Mouse (Mus musculus): ENCODE results near the gene 1700020N01Rik. TPM values are rescaled to one million over a fixed set of nuclear protein-coding genes. Genes with fewer than 3 reads are reported as not detected.
A peak's percentile ranks its signal among the peaks of the same experiment; 100 is the strongest.

The 1700020N01Rik gene
- total RNA-seq, 2 experiments from 2014 or later, result not detected

DNA sequence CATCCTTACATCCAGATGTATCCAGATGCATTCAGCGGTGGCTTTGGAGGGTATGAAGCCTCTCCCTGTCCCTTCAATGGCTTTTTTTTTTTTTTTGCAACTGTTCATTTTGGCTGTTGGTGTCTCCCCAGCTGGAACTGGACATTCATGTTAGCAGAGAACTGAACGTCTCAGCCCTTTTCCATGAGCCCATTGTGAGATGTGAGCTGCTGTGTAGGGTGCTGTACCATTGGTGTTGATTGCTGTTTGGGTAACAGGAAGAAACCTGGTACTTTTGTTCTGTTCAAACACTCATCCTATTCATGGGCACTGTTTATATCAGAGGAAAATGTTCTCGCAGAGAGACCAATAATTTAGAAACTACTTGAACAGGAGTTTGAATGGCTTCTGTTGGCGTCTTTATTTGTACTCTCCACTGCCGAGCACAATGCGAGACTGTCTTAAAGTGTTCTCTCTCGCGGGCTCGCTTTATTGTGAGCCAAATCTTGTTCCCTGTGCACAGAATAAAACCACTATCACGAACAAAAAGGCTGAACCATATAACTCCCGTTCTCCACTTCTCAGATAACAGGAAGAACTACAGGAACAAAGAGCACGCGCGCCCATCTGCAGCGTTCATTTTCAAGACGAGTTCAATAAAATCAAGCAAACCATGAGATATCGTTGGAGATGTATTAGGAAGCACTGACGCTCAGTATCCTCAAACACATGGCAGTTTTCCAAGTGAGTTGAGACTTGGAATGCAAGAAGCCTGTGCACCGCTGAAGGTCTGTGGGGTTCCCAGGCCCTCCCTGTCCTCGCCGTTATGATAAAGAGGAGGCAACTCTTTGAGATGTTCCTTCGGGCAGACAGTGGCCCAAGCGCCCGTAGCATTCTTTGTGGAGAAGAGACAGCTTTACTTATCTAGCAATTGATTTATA lies 59.7 kb downstream of the 1700020N01Rik start:
- intact Hi-C loops (cut with DNase I), result loop anchor here (5.0 kb wide), 1 partner anchor 130 kb away; no protein-coding TSS in a partner anchor
- peak in 1 of 2 experiments; percentile 49 for DNase-seq (ENCODE audit: low spot score in 2 of 2)

DNA sequence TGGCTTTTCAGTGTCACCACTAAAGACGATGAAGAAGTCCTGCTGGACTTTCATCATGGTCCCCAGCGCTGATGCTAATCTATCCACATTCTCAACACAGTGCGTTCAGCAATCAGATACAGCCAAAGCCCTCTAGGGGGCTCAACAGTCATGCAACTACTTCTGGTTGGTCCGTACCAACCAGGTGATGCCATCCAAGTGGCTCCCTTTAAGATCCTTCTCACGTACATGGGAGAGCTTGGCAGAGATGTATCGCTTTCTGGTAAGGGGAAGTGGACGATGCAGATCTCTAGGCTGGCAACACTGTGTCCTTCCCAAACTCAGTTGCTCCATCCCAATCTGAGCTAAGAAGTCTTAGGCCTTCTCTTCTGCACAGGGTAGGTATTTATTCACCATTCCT lies 60.5 kb downstream of the 1700020N01Rik start:
- intact Hi-C loops (cut with DNase I), result loop anchor here (5.0 kb wide), 1 partner anchor 129 kb away; no protein-coding TSS in a partner anchor
- DNase-seq (ENCODE audit: low spot score in 2 of 2), result no peak

DNA sequence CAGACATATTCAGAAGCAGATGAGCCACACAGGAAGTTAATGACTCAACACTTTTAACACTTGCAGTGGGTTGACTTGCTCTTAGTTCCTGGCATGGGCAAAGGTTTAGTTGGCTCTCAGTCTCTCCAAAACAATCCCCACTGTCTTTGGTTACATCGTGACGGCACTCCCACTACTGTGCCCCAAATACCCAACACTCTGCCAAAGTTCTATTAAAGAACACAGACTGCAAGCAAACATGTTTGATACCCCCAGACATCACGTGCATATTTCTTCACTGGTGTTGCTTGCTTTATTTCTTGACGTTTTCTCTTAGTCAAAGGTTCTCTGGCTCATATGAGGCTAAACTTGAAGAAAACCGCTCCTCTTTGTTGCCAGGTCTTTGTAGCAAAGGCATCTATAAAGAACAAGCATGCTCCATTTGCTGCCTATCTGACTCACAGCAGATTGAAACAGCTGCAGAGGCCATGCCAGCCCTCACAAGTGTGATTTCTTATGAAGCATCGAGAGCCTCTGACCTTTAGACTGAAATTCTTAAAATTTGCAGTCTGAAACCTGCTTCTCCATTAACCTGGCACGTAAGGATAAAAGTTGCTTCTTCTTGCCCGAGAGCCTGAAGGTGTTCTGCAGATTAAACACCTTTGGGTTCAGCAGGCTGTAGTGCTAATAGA lies 66.8 kb downstream of the 1700020N01Rik start:
- peak; percentile 22 to 75 for DNase-seq (ENCODE audit: low spot score in 2 of 2)
- intact Hi-C loops (cut with DNase I), result no loop called here

DNA sequence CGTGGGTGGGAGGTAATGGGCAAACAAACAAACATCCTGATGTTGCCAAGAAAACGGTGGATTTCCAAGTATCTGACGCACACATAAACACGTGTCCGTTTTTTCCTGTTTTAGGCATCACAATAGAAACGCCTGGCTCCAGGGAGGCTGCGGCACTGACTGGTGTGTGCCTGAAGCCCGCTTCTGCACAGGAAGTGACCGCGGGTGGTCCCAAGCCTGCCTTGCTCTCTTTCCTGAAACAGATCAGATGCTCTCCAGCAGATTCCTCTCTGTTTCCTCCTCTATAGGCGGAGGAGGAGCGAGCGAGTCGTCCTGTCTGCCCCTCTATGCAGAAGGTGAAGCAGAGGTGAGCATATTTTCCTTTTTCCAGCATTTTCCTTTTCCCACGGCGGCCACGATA lies 76.0 kb downstream of the 1700020N01Rik start:
- intact Hi-C loops (cut with DNase I), result no loop called here
- DNase-seq (ENCODE audit: low spot score in 2 of 2), result no peak

DNA sequence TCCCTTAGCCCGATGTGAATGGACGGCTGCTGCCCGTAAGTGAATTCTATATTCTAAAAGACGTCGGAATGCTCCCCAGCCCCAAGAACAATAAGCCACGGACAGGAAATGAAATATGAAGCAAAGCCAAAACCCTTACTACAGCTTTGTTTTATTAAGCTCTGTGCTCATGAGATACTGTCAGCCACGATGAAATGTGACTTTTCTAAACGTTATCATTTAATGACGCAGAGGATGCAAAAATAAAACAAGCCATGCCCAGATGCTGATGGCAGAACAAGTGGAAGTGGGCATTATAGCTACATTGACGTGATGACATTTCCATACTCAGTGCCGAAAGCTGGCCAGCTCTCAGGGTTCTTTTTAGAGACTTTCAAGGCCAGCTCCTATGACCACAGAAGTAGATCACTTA lies 76.8 kb downstream of the 1700020N01Rik start:
- no peak for DNase-seq (ENCODE audit: low spot score in 2 of 2)
- intact Hi-C loops (cut with DNase I), result no loop called here

DNA sequence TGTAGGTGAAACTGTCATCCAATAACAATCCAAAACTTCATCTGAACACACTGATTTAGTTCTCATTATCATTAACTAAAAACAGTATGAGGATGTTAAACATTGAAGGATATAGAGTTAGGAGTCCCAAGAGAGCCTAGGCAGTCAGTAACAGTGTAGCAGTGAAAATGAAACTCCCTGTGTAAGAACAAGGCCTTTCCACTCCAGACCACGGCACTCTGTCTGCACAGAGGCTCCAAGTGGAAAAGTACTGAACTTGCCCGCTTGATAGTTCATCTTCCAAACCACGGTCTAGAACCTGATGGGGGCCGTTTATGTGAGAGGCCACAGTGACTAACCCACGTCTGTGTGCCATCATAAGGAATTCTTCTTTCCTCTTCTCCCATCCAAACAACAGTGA lies 77.2 kb downstream of the 1700020N01Rik start:
- intact Hi-C loops (cut with DNase I), result no loop called here
- no peak for DNase-seq (ENCODE audit: low spot score in 2 of 2)

Other genes with a start within 250 kb of the 1700020N01Rik start
- gene Aldh8a1, start 215.9 kb upstream of the 1700020N01Rik start, total RNA-seq (2021), result under 1 TPM; 0.13 TPM